Mouse (Mus musculus): ENCODE data around the gene Pbx3. TPM values are rescaled to one million over a fixed set of nuclear protein-coding genes. Genes with fewer than 3 reads are reported as not detected.

Gene Pbx3
- polyA plus RNA-seq (2012; rRNA removed), result 10.8 and 11.8 TPM in 2 replicates

GRCm38 (mm10) chr2:34372305-34373301 lies at the start of gene Pbx3:
Gene Pbx3 (minus strand): TSS chr2:34373142.

DNA sequence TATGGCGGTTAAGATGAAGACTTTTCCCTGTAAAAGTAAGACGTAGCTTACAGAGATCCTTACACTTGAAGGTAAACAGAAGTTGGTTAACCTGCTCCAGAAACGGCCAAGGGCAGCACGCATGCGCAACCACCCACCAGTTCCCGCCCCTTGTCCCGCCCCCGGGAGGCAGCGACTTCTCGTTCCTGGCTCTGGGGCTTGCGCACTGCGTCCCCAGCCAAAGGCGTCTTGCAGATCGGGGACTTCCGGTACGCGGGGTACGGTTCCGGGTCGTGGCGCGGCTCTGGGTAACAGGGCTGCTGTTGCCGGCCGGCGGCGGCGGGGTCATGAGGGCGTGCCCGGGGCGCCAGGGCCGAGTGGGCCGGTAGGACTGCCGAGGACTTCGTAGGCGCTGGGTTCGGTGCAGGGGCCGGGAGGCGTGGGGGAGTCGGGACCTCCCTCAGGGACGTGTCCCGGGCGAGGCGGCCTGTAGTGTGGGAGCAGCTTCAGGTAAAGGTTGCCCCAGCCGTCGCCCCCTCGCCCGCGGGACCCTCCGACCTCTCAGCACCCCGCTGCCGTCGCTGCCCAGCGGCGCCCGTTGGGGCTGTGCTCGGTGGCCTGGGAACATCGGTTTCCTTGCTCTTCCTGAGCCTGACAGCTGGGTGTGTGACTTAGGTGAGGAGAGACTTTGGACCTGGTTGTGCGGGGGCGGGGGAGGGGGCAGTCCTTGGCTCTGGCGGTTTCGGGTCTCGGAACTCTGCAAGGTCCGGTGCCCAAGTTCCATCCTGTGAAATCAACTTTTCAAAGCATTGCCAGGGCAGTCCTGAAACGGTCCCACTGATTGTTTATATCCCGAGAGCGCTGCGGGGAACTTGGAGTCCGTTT lies 33.9 kb upstream of the Pbx3 start, which contains the start of gene Mapkap1:
Gene Mapkap1, plus strand, starts transcription at position 171 of the 864 bp plus-strand sequence.

Other genes with a start within 250 kb of the Pbx3 start
- 39.8 and 57.3 TPM in 2 replicates for gene Mapkap1, start 33.6 kb upstream of the Pbx3 start, polyA plus RNA-seq (2012; rRNA removed)

Measured in colon, adult 2 months (tissue).